Comparison of ENCODE assay signal across 11 mouse cellular contexts in genomic region chr5:140858335-140858734, GRCm38 (mm10). TPM values are rescaled to one million over a fixed set of nuclear protein-coding genes. Genes with fewer than 3 reads are reported as not detected.
DNase-seq lines count a peak whose midpoint lies in the region; ATAC-seq and TF ChIP-seq lines count a peak whose summit lies in the region.
"Had no signal": no experiment of that assay in that cellular context is flagged by ENCODE, and none has a peak within 500 bp of the region (broad histone marks: within the 10 kb centered on the region; RNA-seq: fewer than 3 reads in every experiment).

No protein-coding gene starts in this region.

- H3K4me3 ChIP-seq in liver, adult 2 months (ENCODE audit: insufficient read depth, low read depth, low read length) = no peak overlapping the region
- H3K4me3 ChIP-seq in liver, embryonic 11.5 days (ENCODE audit: low read depth, low read length) = no peak overlapping the region
- H3K4me3 ChIP-seq in stomach, postnatal 0 days (ENCODE audit: low read depth, low read length) = no peak overlapping the region
- H3K4me3 ChIP-seq: forebrain, embryonic 12.5 days; myocyte had no signal

- WGBS in liver, adult 2 months = 86% methylated on average over 3 of the region's 3 CpGs
- 75% methylated on average over 3 of the region's 3 CpGs for WGBS in liver, embryonic 11.5 days
- 82% methylated on average over 3 of the region's 3 CpGs for WGBS in stomach, postnatal 0 days

- no peaks in the 10 kb centered on the region for H3K79me2 ChIP-seq in liver, adult 2 months (ENCODE audit: control insufficient read depth, insufficient read depth, low read length)

- TF ChIP-seq POLR2A in liver, adult 2 months (IDR thresholded peaks at IDR 0.05; ENCODE audit: extremely low read depth, insufficient read depth, low read length) = no peak

- H3K27me3 ChIP-seq in liver, adult 2 months (ENCODE audit: control insufficient read depth, insufficient read depth, low read length) = no peaks in the 10 kb centered on the region
- no peaks in the 10 kb centered on the region for H3K27me3 ChIP-seq in liver, embryonic 11.5 days (replicated peaks; ENCODE audit: control insufficient read depth, insufficient read depth, low read length)
- H3K27me3 ChIP-seq in stomach, postnatal 0 days (ENCODE audit: control insufficient read depth, insufficient read depth, low read length) = no peaks in the 10 kb centered on the region

- TF ChIP-seq CTCF in liver, adult 2 months (IDR thresholded peaks at IDR 0.05; ENCODE audit: low read depth, low read length) = peak; percentile 30; the same call in 1 of the 2 replicates
- TF ChIP-seq CTCF in stomach, postnatal 0 days (IDR thresholded peaks at IDR 0.05; ENCODE audit: low read depth) = peak; percentile 58

- no peak overlapping the region for H3K4me2 ChIP-seq in liver, embryonic 11.5 days
- H3K4me2 ChIP-seq in stomach, postnatal 0 days (replicated peaks; ENCODE audit: low read depth) = no peak overlapping the region
- H3K4me2 ChIP-seq: forebrain, embryonic 12.5 days; heart, embryonic 11.5 days had no signal

- no peaks in the 10 kb centered on the region for H3K36me3 ChIP-seq in liver, adult 2 months (ENCODE audit: control insufficient read depth, insufficient read depth, low read length)
- no peaks in the 10 kb centered on the region for H3K36me3 ChIP-seq in liver, embryonic 11.5 days (ENCODE audit: control insufficient read depth, insufficient read depth, low read length)
- no peaks in the 10 kb centered on the region for H3K36me3 ChIP-seq in stomach, postnatal 0 days (ENCODE audit: control insufficient read depth, insufficient read depth, low read length)
- H3K36me3 ChIP-seq: forebrain, embryonic 12.5 days had no signal

- TF ChIP-seq EP300 in stomach, postnatal 0 days (optimal IDR thresholded peaks at IDR 0.05) = no peak

- no peak; the same call in 1 of the 2 replicates for ATAC-seq in liver, embryonic 11.5 days (replicated peaks; ENCODE audit: low FRiP score)
- peak; percentile 92 for ATAC-seq in common myeloid progenitor, adult 5-6 weeks (replicated peaks; ENCODE audit: low read depth, poor library complexity, severe bottlenecking)
- ATAC-seq in stomach, postnatal 0 days (ENCODE audit: low FRiP score, low TSS enrichment) = no peak

- H3K9me3 ChIP-seq in liver, embryonic 11.5 days (ENCODE audit: control insufficient read depth, low read length) = no peaks in the 10 kb centered on the region
- H3K9me3 ChIP-seq in stomach, postnatal 0 days (ENCODE audit: control insufficient read depth, low read length) = no peaks in the 10 kb centered on the region
- H3K9me3 ChIP-seq: forebrain, embryonic 12.5 days had no signal

- no peaks in the 10 kb centered on the region for H3K4me1 ChIP-seq in liver, adult 2 months (ENCODE audit: control insufficient read depth, insufficient read depth, low read length)
- H3K4me1 ChIP-seq in liver, embryonic 11.5 days (replicated peaks; ENCODE audit: control insufficient read depth, insufficient read depth, low read length) = no peaks in the 10 kb centered on the region
- H3K4me1 ChIP-seq in stomach, postnatal 0 days (replicated peaks; ENCODE audit: control insufficient read depth, insufficient read depth) = no peaks in the 10 kb centered on the region

- DNase-seq in liver, adult 2 months (ENCODE audit: extremely low read depth, low read depth, low spot score) = no peak
- DNase-seq in liver, embryonic 11.5 days (ENCODE audit: low spot score) = no peak
- DNase-seq in CD8-positive naive resting alpha-beta T cell, adult 2 months (ENCODE audit: low read depth in 2 of 2, low spot score in 2 of 2) = peak; percentile 45 to 60
- no peak for DNase-seq in stomach, postnatal 0 days (ENCODE audit: low spot score)
- DNase-seq in right cerebral cortex, postnatal 36 days (ENCODE audit: low spot score in 2 of 2) = no peak
- DNase-seq in cerebellum, postnatal 14 days = no peak
- DNase-seq in adrenal gland, postnatal 10 days = no peak

- H3K27ac ChIP-seq in liver, adult 2 months (replicated peaks; ENCODE audit: insufficient read depth, low read depth, low read length) = no peak overlapping the region
- no peak overlapping the region for H3K27ac ChIP-seq in liver, embryonic 11.5 days (ENCODE audit: low read depth, low read length)
- no peak overlapping the region for H3K27ac ChIP-seq in stomach, postnatal 0 days (replicated peaks)
- H3K27ac ChIP-seq: forebrain, embryonic 12.5 days had no signal

- H3K9ac ChIP-seq in liver, adult 2 months (ENCODE audit: low read depth, low read length) = no peak overlapping the region
- no peak overlapping the region for H3K9ac ChIP-seq in liver, embryonic 11.5 days (ENCODE audit: low read depth, low read length)
- no peak overlapping the region for H3K9ac ChIP-seq in stomach, postnatal 0 days (ENCODE audit: low read length)
- H3K9ac ChIP-seq: forebrain, embryonic 12.5 days had no signal

RNA-seq across cellular contexts. Expression of gene Gna12, which starts 28.1 kb away (rescaled TPM):
- total RNA-seq in liver, adult 2 months (2014; rRNA removed) = 43.1 and 56.9 TPM in 2 replicates
- 85.1 and 88.2 TPM in 2 replicates for polyA plus RNA-seq in liver, adult 2 months (2012; rRNA removed)
- polyA plus RNA-seq in liver, embryonic 11.5 days (2014; fragmentation: Nextera tagmentation; extraction: Ambion mirVana) = 25.1 and 31.1 TPM in 2 replicates
- 29.5 and 36.4 TPM in 2 replicates for total RNA-seq in common myeloid progenitor, adult 5-6 weeks (2017)
- polyA plus RNA-seq in stomach, postnatal 0 days (2015; fragmentation: Nextera tagmentation; extraction: Ambion mirVana) = 19.6 and 24.8 TPM in 2 replicates
- 100 to 1,000 TPM; 113 to 121 TPM for total RNA-seq in adrenal gland, postnatal 10 days (2021)

Comparison
In these comparisons a context has a peak if more than half of its experiments do, and no peak if none do; other contexts are left out.
1. DNase-seq: peak in CD8-positive naive resting alpha-beta T cell, adult 2 months (2 of 2); none in liver, adult 2 months (single experiment), liver, embryonic 11.5 days (single experiment), stomach, postnatal 0 days (single experiment), right cerebral cortex, postnatal 36 days (0 of 2), cerebellum, postnatal 14 days (0 of 2) and adrenal gland, postnatal 10 days (single experiment).